In the genomic region with DNA sequence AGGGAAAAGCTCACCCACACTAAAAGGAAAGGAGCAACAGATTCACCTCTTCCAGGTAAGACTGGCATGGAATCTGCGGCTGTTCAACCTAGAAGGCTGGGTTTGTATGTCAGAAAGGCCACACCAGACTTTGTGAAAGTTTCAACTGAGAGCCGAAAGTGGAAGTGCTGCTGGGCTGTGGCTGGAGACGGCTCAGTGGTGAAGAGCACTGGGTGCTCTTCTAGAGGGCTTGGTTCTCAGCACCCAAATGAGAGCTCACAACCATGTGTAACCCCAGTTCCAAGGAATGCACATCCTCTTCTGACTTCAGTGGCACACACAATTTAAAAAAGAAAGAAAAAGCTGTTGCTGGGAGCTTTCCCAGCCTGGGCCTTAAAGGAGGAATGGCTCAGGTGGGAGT, we compare ENCODE assay signal across 14 mouse cellular contexts.
"Had no signal": no experiment of that assay in that cellular context is flagged by ENCODE, and none has a peak within 500 bp of the region (broad histone marks: within the 10 kb centered on the region; RNA-seq: fewer than 3 reads in every experiment).

No protein-coding gene starts in this region.

- H3K9ac ChIP-seq: liver, embryonic 13.5 days; liver, postnatal 0 days; lung, embryonic 15.5 days; midbrain, embryonic 12.5 days; neural tube, embryonic 13.5 days had no signal

- H3K4me2 ChIP-seq: liver, embryonic 13.5 days; lung, embryonic 15.5 days; midbrain, embryonic 12.5 days; neural tube, embryonic 13.5 days had no signal

- DNase-seq: left cerebral cortex, postnatal 4 days; liver; liver, embryonic 13.5 days; liver, postnatal 0 days; lung, postnatal 14 days; right cerebral cortex, postnatal 25 days; thymus, postnatal 4 days had no signal

- H3K4me3 ChIP-seq: liver, embryonic 13.5 days; lung, embryonic 15.5 days; megakaryocyte, embryonic 14.5 days; midbrain, embryonic 12.5 days; neural tube, embryonic 13.5 days had no signal

- H3K9me3 ChIP-seq: liver, embryonic 13.5 days; lung, embryonic 15.5 days; megakaryocyte, embryonic 14.5 days; midbrain, embryonic 12.5 days; neural tube, embryonic 13.5 days had no signal

- H3K27ac ChIP-seq: liver, embryonic 13.5 days; lung, embryonic 15.5 days; macrophage; midbrain, embryonic 12.5 days; neural tube, embryonic 13.5 days; stomach, postnatal 0 days had no signal

- H3K27me3 ChIP-seq: liver, embryonic 13.5 days; lung, embryonic 15.5 days; megakaryocyte, embryonic 14.5 days; midbrain, embryonic 12.5 days; neural tube, embryonic 13.5 days had no signal

- H3K4me1 ChIP-seq: liver, embryonic 13.5 days had no signal

- ATAC-seq: liver, postnatal 0 days; midbrain, embryonic 16.5 days had no signal
